Mouse (Mus musculus): ENCODE measurements around the gene Hoxd9. TPM values are rescaled to one million over a fixed set of nuclear protein-coding genes. Genes with fewer than 3 reads are reported as not detected.

The Hoxd9 gene
- polyA plus RNA-seq, 1 experiment from 2014 or later = not detected

GRCm38 (mm10) chr2:74739869-74740268 lies 42.3 kb downstream of the Hoxd9 start:
- DNase-seq (ENCODE audit: low spot score, missing footprints) (peak; percentile 94), ATAC-seq (ENCODE audit: low FRiP score) (no peak)
- WGBS = 1% methylated on average over 14 of the region's 14 CpGs
- peaks cover 2% of the 10 kb centered on the region; the same call in 1 of the 2 replicates for H3K4me1 ChIP-seq (ENCODE audit: control insufficient read depth, insufficient read depth, low read length)
- H3K36me3 ChIP-seq (ENCODE audit: control insufficient read depth, insufficient read depth, low read length) = no peaks in the 10 kb centered on the region
- no peaks in the 10 kb centered on the region for H3K9me3 ChIP-seq (ENCODE audit: control insufficient read depth, low read length)
- H3K27ac ChIP-seq (ENCODE audit: low read depth, low read length) = no peak overlapping the region
- H3K4me3 ChIP-seq (ENCODE audit: low read depth, low read length) = no peak overlapping the region
- H3K4me2 ChIP-seq = no peak overlapping the region
- peaks cover 99% of the 10 kb centered on the region for H3K27me3 ChIP-seq (ENCODE audit: control insufficient read depth, insufficient read depth, low read length)
- no peak overlapping the region for H3K9ac ChIP-seq (ENCODE audit: low read length)

DNA sequence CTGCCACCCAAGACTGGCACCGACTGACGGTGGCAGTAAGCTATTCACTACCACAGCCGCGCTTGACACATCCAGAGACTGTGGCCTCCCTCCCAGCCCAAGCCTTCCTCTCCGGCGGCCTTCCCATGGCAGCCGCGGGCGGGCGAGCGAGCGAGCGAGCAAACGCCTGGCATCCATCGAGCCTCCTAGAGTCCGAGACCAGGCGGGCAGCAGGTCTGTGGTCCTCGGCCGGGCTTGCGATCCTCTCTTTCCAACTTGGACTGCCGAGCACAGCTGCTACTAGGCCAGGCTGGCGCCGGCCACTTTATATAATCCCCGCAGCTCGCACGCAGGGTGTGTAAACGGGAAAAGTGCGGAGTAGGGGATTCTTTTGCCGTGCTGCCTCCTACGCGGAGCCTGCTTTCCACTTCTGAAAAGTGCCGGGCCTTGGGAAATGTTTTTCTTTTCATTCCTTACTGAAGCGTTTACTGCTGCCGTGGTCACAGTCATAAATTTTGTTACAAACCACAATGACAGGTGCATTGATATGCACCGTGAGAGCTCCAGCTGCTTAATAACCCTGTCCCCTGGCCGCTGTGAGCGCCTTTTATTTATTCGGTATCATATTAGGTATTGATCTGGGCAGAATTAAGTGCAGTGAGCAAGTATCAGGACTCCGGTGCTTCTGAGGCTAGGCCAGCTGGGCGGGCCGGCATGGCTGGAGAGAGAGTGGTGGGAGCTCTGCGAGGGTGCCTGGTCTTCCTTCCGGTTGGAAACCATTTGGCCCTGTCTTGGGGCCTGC lies 43.0 kb downstream of the Hoxd9 start:
- Histone ChIP-seq H3K27me3 (ENCODE audit: control insufficient read depth, insufficient read depth, low read length) (peaks cover 99% of the 10 kb centered on the region), H3K4me1 (ENCODE audit: control insufficient read depth, insufficient read depth, low read length) (peaks cover 2% of the 10 kb centered on the region; the same call in 1 of the 2 replicates), H3K4me2 (no peak overlapping the region), H3K4me3 (ENCODE audit: low read depth, low read length) (no peak overlapping the region), H3K27ac (ENCODE audit: low read depth, low read length) (no peak overlapping the region), H3K9me3 (ENCODE audit: control insufficient read depth, low read length) (no peaks in the 10 kb centered on the region), H3K9ac (ENCODE audit: low read length) (no peak overlapping the region), H3K36me3 (ENCODE audit: control insufficient read depth, insufficient read depth, low read length) (no peaks in the 10 kb centered on the region)
- WGBS = under 1% methylated on average over 43 of the region's 43 CpGs
- no peak for ATAC-seq (ENCODE audit: low FRiP score)
- DNase-seq (ENCODE audit: low spot score, missing footprints) = peak; percentile 98

DNA sequence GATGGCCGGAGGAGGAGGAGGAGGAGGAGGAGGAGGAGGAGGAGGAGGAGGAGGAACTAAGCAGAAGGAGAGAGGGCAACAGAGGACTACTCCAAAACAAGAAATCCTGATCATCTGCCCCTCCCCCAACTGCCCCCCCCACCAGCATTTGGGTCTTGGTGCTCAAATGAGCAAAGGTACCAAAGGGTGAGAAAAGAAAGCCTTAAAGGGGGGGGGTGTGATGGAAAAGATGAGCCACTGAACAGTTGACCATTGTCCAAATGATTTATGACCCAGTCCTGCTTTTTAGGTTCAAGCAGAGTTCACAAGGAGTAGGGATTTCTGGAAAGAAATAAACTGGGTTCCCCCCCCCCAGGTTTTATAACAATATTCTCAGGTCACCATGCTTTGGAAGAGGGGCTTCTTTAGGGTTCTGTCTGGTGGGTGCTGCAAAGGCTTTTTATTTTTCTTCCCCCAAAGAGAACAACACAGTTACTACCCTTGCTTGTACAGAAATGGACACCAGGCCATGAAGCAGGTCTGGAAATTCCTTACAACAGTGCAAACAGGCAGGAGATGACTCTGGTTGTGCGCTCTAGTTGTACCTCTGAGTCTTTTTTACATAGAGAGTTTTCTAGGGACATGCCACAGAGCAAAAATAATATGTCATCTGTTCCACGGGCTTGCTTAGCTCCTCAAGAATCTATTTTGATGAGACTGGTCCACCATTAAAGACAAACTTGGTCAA lies 43.9 kb downstream of the Hoxd9 start:
- H3K4me2 ChIP-seq = no peak overlapping the region
- no peaks in the 10 kb centered on the region for H3K36me3 ChIP-seq (ENCODE audit: control insufficient read depth, insufficient read depth, low read length)
- peak; percentile 91 for DNase-seq (ENCODE audit: low spot score, missing footprints)
- H3K4me1 ChIP-seq (ENCODE audit: control insufficient read depth, insufficient read depth, low read length) = no peaks in the 10 kb centered on the region; the same call in 1 of the 2 replicates
- H3K27ac ChIP-seq (ENCODE audit: low read depth, low read length) = no peak overlapping the region
- H3K9ac ChIP-seq (ENCODE audit: low read length) = no peak overlapping the region
- no peak for ATAC-seq (ENCODE audit: low FRiP score)
- WGBS = 28% methylated on average over 2 of the region's 3 CpGs
- peaks cover 99% of the 10 kb centered on the region for H3K27me3 ChIP-seq (ENCODE audit: control insufficient read depth, insufficient read depth, low read length)
- no peak overlapping the region for H3K4me3 ChIP-seq (ENCODE audit: low read depth, low read length)
- no peaks in the 10 kb centered on the region for H3K9me3 ChIP-seq (ENCODE audit: control insufficient read depth, low read length)

DNA sequence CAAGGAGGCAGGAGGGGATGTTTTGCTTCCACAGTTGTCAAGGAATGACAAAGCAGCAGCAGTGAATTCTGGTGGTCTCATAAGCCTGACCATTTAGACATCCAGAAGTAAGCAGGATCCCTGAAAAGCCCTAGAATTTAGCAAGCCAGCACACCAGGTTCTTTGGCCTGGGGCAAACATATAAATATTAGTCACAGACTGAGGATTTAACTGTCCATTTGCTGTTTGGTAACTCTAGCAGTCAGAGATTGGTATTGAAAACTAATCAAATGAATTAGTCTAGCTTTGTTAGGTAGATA lies 44.4 kb downstream of the Hoxd9 start:
- no peaks in the 10 kb centered on the region for H3K9me3 ChIP-seq (ENCODE audit: control insufficient read depth, low read length)
- H3K4me1 ChIP-seq (ENCODE audit: control insufficient read depth, insufficient read depth, low read length) = no peaks in the 10 kb centered on the region; the same call in 1 of the 2 replicates
- peaks cover 99% of the 10 kb centered on the region for H3K27me3 ChIP-seq (ENCODE audit: control insufficient read depth, insufficient read depth, low read length)
- no peaks in the 10 kb centered on the region for H3K36me3 ChIP-seq (ENCODE audit: control insufficient read depth, insufficient read depth, low read length)
- H3K4me2 ChIP-seq = no peak overlapping the region
- H3K27ac ChIP-seq (ENCODE audit: low read depth, low read length) = no peak overlapping the region
- H3K4me3 ChIP-seq (ENCODE audit: low read depth, low read length) = no peak overlapping the region
- H3K9ac ChIP-seq (ENCODE audit: low read length) = no peak overlapping the region
- peak; percentile 90 for DNase-seq (ENCODE audit: low spot score, missing footprints)
- ATAC-seq (ENCODE audit: low FRiP score) = no peak

- no peak for ATAC-seq (ENCODE audit: low FRiP score)
- no peak overlapping the region for H3K4me3 ChIP-seq (ENCODE audit: low read depth, low read length)
- peaks cover 6% of the 10 kb centered on the region for H3K4me1 ChIP-seq (ENCODE audit: control insufficient read depth, insufficient read depth, low read length)
- H3K36me3 ChIP-seq (ENCODE audit: control insufficient read depth, insufficient read depth, low read length) = no peaks in the 10 kb centered on the region
- WGBS = 1% methylated on average over 6 of the region's 6 CpGs
- H3K27me3 ChIP-seq (ENCODE audit: control insufficient read depth, insufficient read depth, low read length) = peaks cover 97% of the 10 kb centered on the region
- no peak overlapping the region for H3K9ac ChIP-seq (ENCODE audit: low read length)
- H3K27ac ChIP-seq (ENCODE audit: low read depth, low read length) = no peak overlapping the region
- no peaks in the 10 kb centered on the region for H3K9me3 ChIP-seq (ENCODE audit: control insufficient read depth, low read length)
- no peak overlapping the region for H3K4me2 ChIP-seq
- DNase-seq (ENCODE audit: low spot score, missing footprints) = peak; percentile 92
Observed at GRCm38 (mm10) chr2:74745540-74746297, 48.2 kb downstream of the Hoxd9 start.

DNA sequence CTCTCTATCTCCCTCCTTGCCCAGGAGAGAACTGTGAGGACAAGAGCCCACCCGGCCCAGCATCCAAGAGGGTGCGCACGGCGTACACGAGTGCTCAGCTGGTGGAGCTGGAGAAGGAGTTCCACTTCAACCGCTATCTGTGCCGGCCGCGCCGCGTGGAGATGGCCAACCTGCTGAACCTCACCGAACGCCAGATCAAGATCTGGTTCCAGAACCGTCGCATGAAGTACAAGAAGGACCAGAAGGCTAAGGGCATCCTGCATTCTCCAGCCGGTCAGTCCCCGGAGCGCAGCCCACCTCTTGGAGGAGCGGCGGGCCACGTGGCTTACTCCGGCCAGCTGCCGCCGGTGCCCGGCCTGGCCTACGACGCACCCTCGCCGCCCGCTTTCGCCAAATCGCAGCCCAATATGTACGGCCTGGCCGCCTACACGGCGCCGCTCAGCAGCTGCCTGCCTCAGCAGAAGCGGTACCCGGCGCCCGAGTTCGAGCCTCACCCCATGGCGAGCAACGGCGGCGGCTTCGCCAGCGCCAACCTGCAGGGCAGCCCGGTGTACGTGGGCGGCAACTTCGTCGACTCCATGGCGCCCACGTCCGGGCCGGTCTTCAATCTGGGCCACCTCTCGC lies 48.9 kb downstream of the Hoxd9 start:
- Histone ChIP-seq H3K4me2 (no peak overlapping the region), H3K27me3 (ENCODE audit: control insufficient read depth, insufficient read depth, low read length) (peaks cover 97% of the 10 kb centered on the region), H3K4me3 (ENCODE audit: low read depth, low read length) (no peak overlapping the region), H3K27ac (ENCODE audit: low read depth, low read length) (no peak overlapping the region), H3K4me1 (ENCODE audit: control insufficient read depth, insufficient read depth, low read length) (peaks cover 6% of the 10 kb centered on the region), H3K36me3 (ENCODE audit: control insufficient read depth, insufficient read depth, low read length) (no peaks in the 10 kb centered on the region), H3K9ac (ENCODE audit: low read length) (no peak overlapping the region), H3K9me3 (ENCODE audit: control insufficient read depth, low read length) (no peaks in the 10 kb centered on the region)
- peak; percentile 95 for DNase-seq (ENCODE audit: low spot score, missing footprints)
- ATAC-seq (ENCODE audit: low FRiP score) = 0 out of 2 replicates have a peak, but pooled peaks have one; percentile 20
- under 1% methylated on average over 58 of the region's 58 CpGs for WGBS

GRCm38 (mm10) chr2:74747006-74747405 lies 49.5 kb downstream of the Hoxd9 start:
- peaks cover 6% of the 10 kb centered on the region for H3K4me1 ChIP-seq (ENCODE audit: control insufficient read depth, insufficient read depth, low read length)
- H3K4me3 ChIP-seq (ENCODE audit: low read depth, low read length) = no peak overlapping the region
- no peak overlapping the region for H3K4me2 ChIP-seq
- DNase-seq (ENCODE audit: low spot score, missing footprints) (peak; percentile 93), ATAC-seq (ENCODE audit: low FRiP score) (no peak)
- H3K9me3 ChIP-seq (ENCODE audit: control insufficient read depth, low read length) = no peaks in the 10 kb centered on the region
- no peak overlapping the region for H3K27ac ChIP-seq (ENCODE audit: low read depth, low read length)
- H3K36me3 ChIP-seq (ENCODE audit: control insufficient read depth, insufficient read depth, low read length) = no peaks in the 10 kb centered on the region
- under 1% methylated on average over 24 of the region's 24 CpGs for whole genome bisulfite sequencing
- no peak overlapping the region for H3K9ac ChIP-seq (ENCODE audit: low read length)
- H3K27me3 ChIP-seq (ENCODE audit: control insufficient read depth, insufficient read depth, low read length) = peaks cover 97% of the 10 kb centered on the region

DNA sequence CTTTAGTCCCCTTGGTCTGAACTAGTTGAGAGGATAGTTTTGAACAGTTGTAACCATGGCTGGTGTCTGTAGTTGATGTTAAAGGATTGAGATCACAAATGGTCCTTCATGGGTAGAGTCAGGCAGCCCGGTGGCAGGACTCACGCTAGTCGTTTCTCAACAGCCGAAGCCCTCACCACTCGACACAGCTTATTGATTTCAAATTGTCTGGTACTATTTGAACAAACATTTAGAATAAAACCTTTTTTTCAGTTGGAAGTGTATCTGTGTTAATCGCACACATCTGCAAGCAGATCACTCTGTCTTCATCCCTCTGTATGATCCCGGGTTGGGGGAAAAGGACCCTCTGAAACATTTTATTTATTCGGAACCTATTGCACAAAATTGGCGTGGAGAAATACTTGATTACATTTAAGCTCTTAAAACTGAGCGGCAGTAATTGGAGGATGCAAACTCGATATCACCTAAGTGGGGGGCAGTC lies 50.2 kb downstream of the Hoxd9 start:
- H3K9me3 ChIP-seq (ENCODE audit: control insufficient read depth, low read length) = no peaks in the 10 kb centered on the region
- no peak overlapping the region for H3K4me3 ChIP-seq (ENCODE audit: low read depth, low read length)
- peaks cover 97% of the 10 kb centered on the region for H3K27me3 ChIP-seq (ENCODE audit: control insufficient read depth, insufficient read depth, low read length)
- no peak overlapping the region for H3K27ac ChIP-seq (ENCODE audit: low read depth, low read length)
- H3K36me3 ChIP-seq (ENCODE audit: control insufficient read depth, insufficient read depth, low read length) = no peaks in the 10 kb centered on the region
- 3% methylated on average over 11 of the region's 11 CpGs for WGBS
- H3K4me1 ChIP-seq (ENCODE audit: control insufficient read depth, insufficient read depth, low read length) = peaks cover 9% of the 10 kb centered on the region
- H3K9ac ChIP-seq (ENCODE audit: low read length) = no peak overlapping the region
- DNase-seq (ENCODE audit: low spot score, missing footprints) (peak; percentile 94), ATAC-seq (ENCODE audit: low FRiP score) (no peak)
- H3K4me2 ChIP-seq = no peak overlapping the region
